Mouse (Mus musculus): ENCODE data around the gene Cd36.
"Not testable (repeated sequence)": the region's sequence is repeated elsewhere in the genome, so short reads cannot be mapped to it uniquely, and the experiment has no call there.

Cd36 gene

GRCm38 (mm10) chr5:17888598-17888997 lies at the start of gene Cd36:
Gene Cd36 (minus strand): TSS chr5:17888801.
- in situ Hi-C loops (cut with MboI): no loop called here

- in situ Hi-C loops (cut with MboI): no loop called here
Measured at GRCm38 (mm10) chr5:17934501-17934900, 45.9 kb upstream of the Cd36 start.

- in situ Hi-C loops (cut with MboI): not testable (repeated sequence)
Measured at GRCm38 (mm10) chr5:17931588-17931987, 43.0 kb upstream of the Cd36 start.

- in situ Hi-C loops (cut with MboI): no loop called here
Measured at GRCm38 (mm10) chr5:17929006-17929567, 40.5 kb upstream of the Cd36 start.

GRCm38 (mm10) chr5:17928471-17928870 lies 39.9 kb upstream of the Cd36 start:
- in situ Hi-C loops (cut with MboI): no loop called here

- in situ Hi-C loops (cut with MboI): no loop called here
Measured at GRCm38 (mm10) chr5:17924085-17924518, 35.5 kb upstream of the Cd36 start.

GRCm38 (mm10) chr5:17923648-17924047 lies 35.0 kb upstream of the Cd36 start:
- in situ Hi-C loops (cut with MboI): no loop called here

GRCm38 (mm10) chr5:17918966-17919365 lies 30.4 kb upstream of the Cd36 start:
- in situ Hi-C loops (cut with MboI): no loop called here

- in situ Hi-C loops (cut with MboI): no loop called here
Measured at GRCm38 (mm10) chr5:17904766-17905165, 16.2 kb upstream of the Cd36 start.

- in situ Hi-C loops (cut with MboI): no loop called here
Measured at GRCm38 (mm10) chr5:17898948-17899347, 10.3 kb upstream of the Cd36 start.

GRCm38 (mm10) chr5:17897641-17898040 lies 9.0 kb upstream of the Cd36 start:
- in situ Hi-C loops (cut with MboI): not testable (repeated sequence)

GRCm38 (mm10) chr5:17893577-17894172 lies 5.1 kb upstream of the Cd36 start:
- in situ Hi-C loops (cut with MboI): no loop called here

GRCm38 (mm10) chr5:17889291-17889690 lies 690 bp upstream of the Cd36 start:
- in situ Hi-C loops (cut with MboI): no loop called here

GRCm38 (mm10) chr5:17886377-17886776 lies 2.2 kb downstream of the Cd36 start:
- in situ Hi-C loops (cut with MboI): no loop called here

- in situ Hi-C loops (cut with MboI): no loop called here
Measured at GRCm38 (mm10) chr5:17883357-17883875, 5.2 kb downstream of the Cd36 start.

GRCm38 (mm10) chr5:17881542-17881896 lies 7.1 kb downstream of the Cd36 start:
- in situ Hi-C loops (cut with MboI): no loop called here

GRCm38 (mm10) chr5:17880799-17881541 lies 7.6 kb downstream of the Cd36 start:
- in situ Hi-C loops (cut with MboI): no loop called here

- in situ Hi-C loops (cut with MboI): no loop called here
Measured at GRCm38 (mm10) chr5:17879924-17880323, 8.7 kb downstream of the Cd36 start.

- in situ Hi-C loops (cut with MboI): no loop called here
Measured at GRCm38 (mm10) chr5:17877044-17877443, 11.6 kb downstream of the Cd36 start.

- in situ Hi-C loops (cut with MboI): no loop called here
Measured at GRCm38 (mm10) chr5:17876637-17877036, 12.0 kb downstream of the Cd36 start.

GRCm38 (mm10) chr5:17874335-17874734 lies 14.3 kb downstream of the Cd36 start:
- in situ Hi-C loops (cut with MboI): no loop called here

GRCm38 (mm10) chr5:17865432-17865831 lies 23.2 kb downstream of the Cd36 start:
- in situ Hi-C loops (cut with MboI): no loop called here

- in situ Hi-C loops (cut with MboI): no loop called here
Measured at GRCm38 (mm10) chr5:17863085-17863484, 25.5 kb downstream of the Cd36 start.

Data from mature B cell (primary cell).